Comparison of ENCODE assay signal across 37 mouse cellular contexts in the genomic region with DNA sequence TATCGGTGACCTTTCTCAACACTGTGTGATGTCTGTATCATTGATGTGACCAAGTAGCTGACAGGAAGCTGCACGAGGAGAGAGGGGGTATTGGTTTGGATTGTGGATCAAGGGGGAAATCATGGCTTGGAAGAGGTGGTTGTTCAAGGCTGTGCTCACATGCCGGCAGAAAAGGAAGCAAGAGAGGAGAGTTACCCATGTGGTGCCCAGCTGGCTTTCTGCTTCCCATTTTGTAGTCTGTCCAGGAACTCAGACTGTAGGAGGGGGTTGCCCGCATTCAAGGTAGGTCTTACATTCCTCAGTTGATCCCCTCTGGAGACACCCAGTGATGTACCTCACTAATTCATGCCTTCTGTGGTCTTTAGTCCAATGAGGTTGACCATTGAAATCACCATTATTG. TPM values are rescaled to one million over a fixed set of nuclear protein-coding genes. Genes with fewer than 3 reads are reported as not detected.
DNase-seq lines count a peak whose midpoint lies in the region; ATAC-seq lines count a peak whose summit lies in the region.
"Had no signal": no experiment of that assay in that cellular context is flagged by ENCODE, and none has a peak within 500 bp of the region (broad histone marks: within the 10 kb centered on the region; RNA-seq: fewer than 3 reads in every experiment).

No protein-coding gene starts in this region.

- H3K27me3 ChIP-seq in embryonic facial prominence, embryonic 11.5 days (ENCODE audit: control insufficient read depth, insufficient read depth, low read length) = no peaks in the 10 kb centered on the region
- H3K27me3 ChIP-seq in embryonic facial prominence, embryonic 10.5 days (replicated peaks; ENCODE audit: low read depth, poor library complexity, severe bottlenecking) = no peaks in the 10 kb centered on the region
- H3K27me3 ChIP-seq: embryonic facial prominence, embryonic 12.5 days; forebrain, embryonic 15.5 days; liver, embryonic 13.5 days; midbrain, embryonic 15.5 days; neural tube, embryonic 12.5 days; stomach, embryonic 15.5 days had no signal

- WGBS in embryonic facial prominence, embryonic 11.5 days = 58% methylated on average over 4 of the region's 4 CpGs
- 64% methylated on average over 4 of the region's 4 CpGs for WGBS in embryonic facial prominence, embryonic 10.5 days

- DNase-seq in embryonic facial prominence, embryonic 11.5 days (ENCODE audit: low spot score) = peak; percentile 35
- DNase-seq in embryonic facial prominence, embryonic 10.5 days (ENCODE audit: low spot score) = no peak
- peak; percentile 14 to 28 for DNase-seq in spleen, postnatal 36 days (ENCODE audit: low spot score in 2 of 2)
- DNase-seq in spleen, adult 12 weeks (ENCODE audit: low spot score) = no peak
- DNase-seq in left cerebral cortex, adult 9 months (ENCODE audit: low spot score in 2 of 2) = no peak
- DNase-seq in neural tube, embryonic 10.5 days (ENCODE audit: extremely low spot score, low spot score) = no peak
- no peak for DNase-seq in right cerebral cortex, postnatal 10 days (ENCODE audit: low spot score in 2 of 2)
- DNase-seq: adrenal gland, postnatal 25 days; cerebellum, adult 18-20 months; cerebellum, postnatal 10 days; gastrocnemius, adult 2 months; heart, postnatal 14 days; kidney, adult 2 months; left cerebral cortex, postnatal 4 days; liver, embryonic 13.5 days; lung, adult 18-20 months; lung, postnatal 10 days; right cerebral cortex, adult 18-20 months; right cerebral cortex, postnatal 4 days had no signal

- H3K4me3 ChIP-seq in embryonic facial prominence, embryonic 11.5 days (ENCODE audit: low read depth, low read length) = no peak overlapping the region
- no peak overlapping the region for H3K4me3 ChIP-seq in embryonic facial prominence, embryonic 10.5 days
- H3K4me3 ChIP-seq: embryonic facial prominence, embryonic 12.5 days; forebrain, embryonic 10.5 days; forebrain, embryonic 15.5 days; gastrocnemius, adult 2 months; layer of hippocampus, adult 2 months; left cerebral cortex, adult 2 months; liver, embryonic 13.5 days; midbrain, embryonic 15.5 days; neural tube, embryonic 12.5 days; stomach, embryonic 15.5 days had no signal

- H3K9ac ChIP-seq in embryonic facial prominence, embryonic 11.5 days (replicated peaks; ENCODE audit: low read length) = no peak overlapping the region
- H3K9ac ChIP-seq: embryonic facial prominence, embryonic 12.5 days; forebrain, embryonic 15.5 days; liver, embryonic 13.5 days; midbrain, embryonic 15.5 days; neural tube, embryonic 12.5 days; stomach, embryonic 15.5 days had no signal

- no peaks in the 10 kb centered on the region for H3K36me3 ChIP-seq in embryonic facial prominence, embryonic 11.5 days (replicated peaks; ENCODE audit: control insufficient read depth, insufficient read depth, low read depth, low read length)
- H3K36me3 ChIP-seq in embryonic facial prominence, embryonic 10.5 days (replicated peaks) = no peaks in the 10 kb centered on the region
- H3K36me3 ChIP-seq: embryonic facial prominence, embryonic 12.5 days; forebrain, embryonic 10.5 days; forebrain, embryonic 15.5 days; liver, embryonic 13.5 days; midbrain, embryonic 15.5 days; neural tube, embryonic 12.5 days; stomach, embryonic 15.5 days had no signal

- H3K4me1 ChIP-seq in embryonic facial prominence, embryonic 11.5 days (ENCODE audit: control insufficient read depth, insufficient read depth, low read length) = no peaks in the 10 kb centered on the region
- peaks cover 22% of the 10 kb centered on the region for H3K4me1 ChIP-seq in embryonic facial prominence, embryonic 10.5 days
- H3K4me1 ChIP-seq: forebrain, embryonic 15.5 days; liver, embryonic 13.5 days; midbrain, embryonic 15.5 days; stomach, embryonic 15.5 days had no signal

- H3K4me2 ChIP-seq in embryonic facial prominence, embryonic 11.5 days (ENCODE audit: low read depth, low read length) = no peak overlapping the region
- H3K4me2 ChIP-seq: embryonic facial prominence, embryonic 12.5 days; forebrain, embryonic 15.5 days; liver, embryonic 13.5 days; midbrain, embryonic 15.5 days; neural tube, embryonic 12.5 days; stomach, embryonic 15.5 days had no signal

- ATAC-seq in embryonic facial prominence, embryonic 11.5 days (replicated peaks; ENCODE audit: insufficient number of reproducible peaks, low FRiP score, low TSS enrichment, low read depth) = no peak
- peak; percentile 51 to 60; a peak in 3 of 4 replicates for ATAC-seq in hematopoietic stem cell, adult 5-6 weeks (replicated peaks in 1 of 2; ENCODE audit: insufficient read depth in 1 of 2, low FRiP score in 2 of 2, low TSS enrichment in 1 of 2, low read depth in 1 of 2, poor library complexity in 2 of 2, severe bottlenecking in 2 of 2)
- ATAC-seq: forebrain, embryonic 15.5 days; hindbrain, embryonic 16.5 days; midbrain, embryonic 15.5 days had no signal

- H3K9me3 ChIP-seq in embryonic facial prominence, embryonic 11.5 days (replicated peaks; ENCODE audit: control insufficient read depth, low read length) = no peaks in the 10 kb centered on the region
- H3K9me3 ChIP-seq in embryonic facial prominence, embryonic 10.5 days = no peaks in the 10 kb centered on the region
- H3K9me3 ChIP-seq: embryonic facial prominence, embryonic 12.5 days; forebrain, embryonic 10.5 days; forebrain, embryonic 15.5 days; liver, embryonic 13.5 days; midbrain, embryonic 15.5 days; neural tube, embryonic 12.5 days; stomach, embryonic 15.5 days had no signal

- H3K27ac ChIP-seq in embryonic facial prominence, embryonic 11.5 days (replicated peaks; ENCODE audit: low read depth, low read length) = no peak overlapping the region
- no peak overlapping the region for H3K27ac ChIP-seq in embryonic facial prominence, embryonic 10.5 days (replicated peaks)
- H3K27ac ChIP-seq: embryonic facial prominence, embryonic 12.5 days; forebrain, embryonic 10.5 days; forebrain, embryonic 15.5 days; gastrocnemius, adult 2 months; kidney, postnatal 0 days; layer of hippocampus, adult 2 months; left cerebral cortex, adult 2 months; liver, embryonic 13.5 days; midbrain, embryonic 15.5 days; neural tube, embryonic 12.5 days; stomach, embryonic 15.5 days had no signal

RNA-seq across cellular contexts. Expression of a gene that starts 42.3 kb away (rescaled TPM):
- polyA plus RNA-seq in embryonic facial prominence, embryonic 11.5 days (2014; fragmentation: Nextera tagmentation; extraction: Ambion mirVana) = 3.0 and 4.1 TPM in 2 replicates
- polyA plus RNA-seq in embryonic facial prominence, embryonic 10.5 days (2016; fragmentation: Nextera tagmentation; extraction: Ambion mirVana) = 2.1 and 3.2 TPM in 2 replicates
- total RNA-seq in hematopoietic stem cell, adult 5-6 weeks (2017) = 0.15 and 11.3 TPM in 2 replicates

RNA-seq across cellular contexts. Expression of a gene that starts 55.5 kb away (rescaled TPM):
- polyA plus RNA-seq in embryonic facial prominence, embryonic 11.5 days (2014; fragmentation: Nextera tagmentation; extraction: Ambion mirVana) = not detected in 2 replicates
- polyA plus RNA-seq in embryonic facial prominence, embryonic 10.5 days (2016; fragmentation: Nextera tagmentation; extraction: Ambion mirVana) = not detected in 2 replicates
- not detected in 2 replicates for total RNA-seq in hematopoietic stem cell, adult 5-6 weeks (2017)
- total RNA-seq: adrenal gland, adult 18-20 months; adrenal gland, postnatal 25 days; gastrocnemius, adult 2 months; heart, postnatal 14 days; layer of hippocampus, adult 2 months; layer of hippocampus, postnatal 14 days; left cerebral cortex, adult 2 months; left cerebral cortex, postnatal 4 days; megakaryocyte-erythroid progenitor cell, adult 5-6 weeks had no signal
- polyA plus RNA-seq: embryonic facial prominence, embryonic 12.5 days; gonadal fat pad, adult 2 months; heart, embryonic 14.5 days; intestine, embryonic 14.5 days; kidney, adult 2 months; kidney, postnatal 0 days; limb, embryonic 14.5 days; liver, embryonic 13.5 days; midbrain, embryonic 15.5 days; stomach, embryonic 15.5 days had no signal

Comparison
In these comparisons a context has a peak if more than half of its experiments do, and no peak if none do; other contexts are left out.
1. DNase-seq: peak in embryonic facial prominence, embryonic 11.5 days (single experiment) and spleen, postnatal 36 days (2 of 2); none in embryonic facial prominence, embryonic 10.5 days (single experiment), spleen, adult 12 weeks (single experiment), left cerebral cortex, adult 9 months (0 of 2), neural tube, embryonic 10.5 days (single experiment) and right cerebral cortex, postnatal 10 days (0 of 2).